Mouse (Mus musculus): ENCODE data around the gene Arl6ip4. TPM values are rescaled to one million over a fixed set of nuclear protein-coding genes. Genes with fewer than 3 reads are reported as not detected.

Gene Arl6ip4
- total RNA-seq, 2 experiments from 2014 or later = 38.3 to 41.2 TPM

- DNase-seq = no peak
These were observed 15.5 kb upstream of the Arl6ip4 start for GRCm38 (mm10) chr5:124100128-124101044.

GRCm38 (mm10) chr5:124102326-124102725 lies 13.6 kb upstream of the Arl6ip4 start:
- TF ChIP-seq CTCF (IDR thresholded peaks at IDR 0.05) = no peak
- H3K4me3 ChIP-seq = no peak overlapping the region
- no peak overlapping the region for H3K27ac ChIP-seq
- DNase-seq = no peak
- intact Hi-C loops (cut with DNase I) = no loop called here

More at GRCm38 (mm10) chr5:124100128-124101044, 15.5 kb upstream of the Arl6ip4 start:
- intact Hi-C loops (cut with DNase I) = no loop called here
- H3K27ac ChIP-seq = no peak overlapping the region
- TF ChIP-seq CTCF (IDR thresholded peaks at IDR 0.05) = no peak
- H3K4me3 ChIP-seq = no peak overlapping the region

GRCm38 (mm10) chr5:124103020-124103419 lies 12.9 kb upstream of the Arl6ip4 start:
- intact Hi-C loops (cut with DNase I) = no loop called here
- DNase-seq = no peak
- no peak for TF ChIP-seq CTCF (IDR thresholded peaks at IDR 0.05)

GRCm38 (mm10) chr5:124103552-124103951 lies 12.3 kb upstream of the Arl6ip4 start:
- no peak for TF ChIP-seq CTCF (IDR thresholded peaks at IDR 0.05)
- H3K27ac ChIP-seq = no peak overlapping the region
- H3K4me3 ChIP-seq = no peak overlapping the region
- intact Hi-C loops (cut with DNase I) = no loop called here
- no peak for DNase-seq

More at GRCm38 (mm10) chr5:124103020-124103419, 12.9 kb upstream of the Arl6ip4 start:
- H3K27ac ChIP-seq = no peak overlapping the region
- no peak overlapping the region for H3K4me3 ChIP-seq

- H3K4me3 ChIP-seq = peak overlapping the region; percentile 98
- DNase-seq = peak; percentile 56
- peak overlapping the region; percentile 99 for H3K27ac ChIP-seq
- peak; percentile 84 for TF ChIP-seq CTCF (IDR thresholded peaks at IDR 0.05)
- intact Hi-C loops (cut with DNase I) = no loop called here
These were observed 4.7 kb upstream of the Arl6ip4 start for GRCm38 (mm10) chr5:124111077-124111741.

- Histone ChIP-seq H3K4me3 (peak within 1 kb of the TSS; percentile 98), H3K27ac (peak within 1 kb of the TSS; percentile 99)
- peak; percentile 46 for TF ChIP-seq CTCF (IDR thresholded peaks at IDR 0.05)
- intact Hi-C loops (cut with DNase I) = no loop called here
- DNase-seq = peak; percentile 98
These were observed 4.0 kb upstream of the Arl6ip4 start, which contains the start of gene Ogfod2 for GRCm38 (mm10) chr5:124111742-124112497. TSS of gene Ogfod2 (plus strand) at chr5:124112297.

GRCm38 (mm10) chr5:124112531-124112930 lies 3.4 kb upstream of the Arl6ip4 start:
- intact Hi-C loops (cut with DNase I) = no loop called here
- DNase-seq = no peak
- H3K4me3 ChIP-seq = peak overlapping the region; percentile 98
- TF ChIP-seq CTCF (IDR thresholded peaks at IDR 0.05) = no peak
- peak overlapping the region; percentile 99 for H3K27ac ChIP-seq

- intact Hi-C loops (cut with DNase I) = no loop called here
- peak; percentile 62 for DNase-seq
- peak overlapping the region; percentile 98 for H3K4me3 ChIP-seq
- peak; percentile 44 for TF ChIP-seq CTCF (IDR thresholded peaks at IDR 0.05)
- peak overlapping the region; percentile 99 for H3K27ac ChIP-seq
These were observed 2.9 kb upstream of the Arl6ip4 start for GRCm38 (mm10) chr5:124113030-124113429.

- intact Hi-C loops (cut with DNase I) = loop anchor here (5.0 kb wide), 1 partner anchor 138 kb away; no protein-coding TSS in a partner anchor
These were observed 1.4 kb upstream of the Arl6ip4 start for GRCm38 (mm10) chr5:124114276-124115025.

GRCm38 (mm10) chr5:124115531-124115930 lies 358 bp upstream of the Arl6ip4 start:
- no peak for TF ChIP-seq CTCF (IDR thresholded peaks at IDR 0.05)
- intact Hi-C loops (cut with DNase I) = loop anchor here (5.0 kb wide), 1 partner anchor 137 kb away; no protein-coding TSS in a partner anchor
- no peak for DNase-seq
- peak overlapping the region; percentile 99 for H3K4me3 ChIP-seq
- peak overlapping the region; percentile 91 for H3K27ac ChIP-seq

More at GRCm38 (mm10) chr5:124114276-124115025, 1.4 kb upstream of the Arl6ip4 start:
- DNase-seq = no peak
- TF ChIP-seq CTCF (IDR thresholded peaks at IDR 0.05) = no peak
- no peak overlapping the region for H3K4me3 ChIP-seq
- H3K27ac ChIP-seq = no peak overlapping the region

- Histone ChIP-seq H3K27ac (no peak overlapping the region), H3K4me3 (no peak overlapping the region)
- no peak for DNase-seq
- intact Hi-C loops (cut with DNase I) = loop anchor here (5.0 kb wide), 1 partner anchor 133 kb away; no protein-coding TSS in a partner anchor
- no peak for TF ChIP-seq CTCF (IDR thresholded peaks at IDR 0.05)
These were observed 3.3 kb downstream of the Arl6ip4 start for GRCm38 (mm10) chr5:124119204-124119603.

Measured in gastrocnemius, adult 2 months (tissue).